Mouse (Mus musculus): ENCODE data around the gene Cdca5.

DNA sequence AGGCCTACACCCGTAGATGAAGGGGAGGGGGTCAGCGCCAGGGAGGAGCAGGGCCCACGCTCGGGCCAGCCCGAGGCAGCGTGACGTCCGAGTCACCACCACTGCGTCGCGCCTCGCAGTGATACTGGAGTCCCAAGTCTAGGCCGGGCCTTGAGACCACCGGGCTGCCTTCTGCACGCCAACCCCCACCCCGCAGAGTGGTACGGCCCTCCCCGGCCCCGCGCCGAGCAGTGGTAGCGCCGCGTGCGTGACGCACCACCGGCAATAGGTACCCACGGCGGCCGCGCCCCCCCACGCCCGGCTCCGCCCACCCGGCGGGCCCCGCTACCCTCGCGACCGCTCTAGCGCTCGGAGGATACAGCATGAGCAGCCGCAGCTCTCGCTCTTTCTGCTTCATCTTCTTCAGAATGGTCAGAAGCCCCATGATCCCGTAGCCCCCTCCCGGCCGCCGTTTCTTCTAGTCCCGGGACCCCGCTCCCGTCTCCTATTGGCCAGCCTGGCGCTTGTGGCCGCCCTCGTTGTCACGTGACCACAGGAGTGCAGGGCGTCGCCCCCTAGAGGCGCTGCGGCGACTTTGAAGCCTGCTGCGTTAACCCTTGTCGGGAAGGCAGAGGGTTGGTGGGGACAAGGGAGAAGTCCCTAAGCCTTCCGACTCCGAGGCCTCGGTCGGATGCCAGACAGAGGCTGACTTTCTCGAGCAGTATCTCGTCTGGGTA lies 56.1 kb downstream of the Cdca5 start, which contains the start of gene Batf2:
- TF ChIP-seq POLR2A (IDR thresholded peaks at IDR 0.05; ENCODE audit: low read depth, low read length) (no peak), CTCF (conservative IDR thresholded peaks at IDR 0.05; ENCODE audit: insufficient read depth, insufficient read length, low read depth, low read length) (peak; percentile 71)
